Mouse (Mus musculus): Measurements from ENCODE around the gene Gtf2h1. TPM values are rescaled to one million over a fixed set of nuclear protein-coding genes. Genes with fewer than 3 reads are reported as not detected.

Gtf2h1 gene
- polyA plus RNA-seq, 1 experiment, result 4.7 TPM

GRCm38 (mm10) chr7:46860996-46861395 lies 65.1 kb downstream of the Gtf2h1 start, which contains the start of gene Ldhc:
Ldhc (plus strand) TSS chr7:46861203.
- DNase-seq (ENCODE audit: low read depth in 1 of 2, low spot score in 2 of 2), result no peak
- Histone ChIP-seq H3K36me3 (ENCODE audit: control insufficient read depth, insufficient read depth, low read length) (0 out of 2 replicates have a peak, but pooled peaks cover under 1% of the 10 kb centered on the region), H3K27me3 (ENCODE audit: control insufficient read depth, insufficient read depth, low read length) (no peaks in the 10 kb centered on the region), H3K4me1 (ENCODE audit: control insufficient read depth, insufficient read depth, insufficient read length) (no peaks in the 10 kb centered on the region), H3K27ac (ENCODE audit: insufficient read depth, low read length) (no peak within 1 kb of the TSS), H3K4me3 (ENCODE audit: extremely low read depth, insufficient read depth, insufficient read length) (no peak within 1 kb of the TSS)
- TF ChIP-seq POLR2A (IDR thresholded peaks at IDR 0.05; ENCODE audit: low read depth, low read length) (no peak), CTCF (IDR thresholded peaks at IDR 0.05; ENCODE audit: extremely low read depth, insufficient read depth, insufficient read length, insufficient replicate concordance) (no peak)
- 81% methylated on average over 10 of the region's 10 CpGs for WGBS

- no peaks in the 10 kb centered on the region for H3K4me1 ChIP-seq (ENCODE audit: control insufficient read depth, insufficient read depth, insufficient read length)
- no peak overlapping the region for H3K4me3 ChIP-seq (ENCODE audit: extremely low read depth, insufficient read depth, insufficient read length)
- no peaks in the 10 kb centered on the region for H3K27me3 ChIP-seq (ENCODE audit: control insufficient read depth, insufficient read depth, low read length)
- TF ChIP-seq CTCF (IDR thresholded peaks at IDR 0.05; ENCODE audit: extremely low read depth, insufficient read depth, insufficient read length, insufficient replicate concordance) (no peak), POLR2A (IDR thresholded peaks at IDR 0.05; ENCODE audit: low read depth, low read length) (no peak)
- H3K36me3 ChIP-seq (ENCODE audit: control insufficient read depth, insufficient read depth, low read length), result no peaks in the 10 kb centered on the region
- H3K27ac ChIP-seq (ENCODE audit: insufficient read depth, low read length), result no peak overlapping the region
- 19% methylated on average over 4 of the region's 4 CpGs for WGBS
- DNase-seq (ENCODE audit: low read depth in 1 of 2, low spot score in 2 of 2), result no peak
These were observed 76.1 kb downstream of the Gtf2h1 start for GRCm38 (mm10) chr7:46871988-46872387.

Other genes with a start within 250 kb of the Gtf2h1 start
- 7.4 and 11.3 TPM in 2 replicates for gene Sergef, start 156.3 kb upstream of the Gtf2h1 start, polyA plus RNA-seq (2012; rRNA removed)
- gene Tph1, start 123.6 kb upstream of the Gtf2h1 start, polyA plus RNA-seq (2012; rRNA removed), result not detected in 2 replicates
- 5.0 and 5.8 TPM in 2 replicates for gene Saal1, start 85.4 kb upstream of the Gtf2h1 start, polyA plus RNA-seq (2012; rRNA removed)
- 0.21 and 0.33 TPM in 2 replicates for gene Saa3, start 80.4 kb upstream of the Gtf2h1 start, polyA plus RNA-seq (2012; rRNA removed)
- gene Saa4, start 63.5 kb upstream of the Gtf2h1 start, polyA plus RNA-seq (2012; rRNA removed), result not detected in 2 replicates
- gene Saa1, start 53.1 kb upstream of the Gtf2h1 start, polyA plus RNA-seq (2012; rRNA removed), result not detected in 2 replicates
- not detected in 2 replicates for gene Saa2, start 44.3 kb upstream of the Gtf2h1 start, polyA plus RNA-seq (2012; rRNA removed)
- gene Hps5, start within 50 bp of the Gtf2h1 start, polyA plus RNA-seq (2012; rRNA removed), result 16.6 and 20.3 TPM in 2 replicates
- gene Ldha, start 45.4 kb downstream of the Gtf2h1 start, polyA plus RNA-seq (2012; rRNA removed), result 165 and 196 TPM in 2 replicates
- gene Ldhc, start 65.1 kb downstream of the Gtf2h1 start, polyA plus RNA-seq (2012; rRNA removed), result 0.09 TPM in 1 of 2 replicates, not detected in the other
- 33.3 and 39.3 TPM in 2 replicates for gene Tsg101, start 123.9 kb downstream of the Gtf2h1 start, polyA plus RNA-seq (2012; rRNA removed)
- gene Uevld, start 162.4 kb downstream of the Gtf2h1 start, polyA plus RNA-seq (2012; rRNA removed), result 1.00 and 1.3 TPM in 2 replicates
- gene Gm9999, start 187.5 kb downstream of the Gtf2h1 start, polyA plus RNA-seq (2012; rRNA removed), result not detected in 2 replicates
- 3.8 and 4.9 TPM in 2 replicates for gene Spty2d1, start 212.3 kb downstream of the Gtf2h1 start, polyA plus RNA-seq (2012; rRNA removed)